ENCODE assay signal across 20 mouse cellular contexts in genomic region chrX:162102802-162103434, GRCm38 (mm10). TPM values are rescaled to one million over a fixed set of nuclear protein-coding genes. Genes with fewer than 3 reads are reported as not detected.
DNase-seq lines count a peak whose midpoint lies in the region; ATAC-seq and TF ChIP-seq lines count a peak whose summit lies in the region.
"Had no signal": no experiment of that assay in that cellular context is flagged by ENCODE, and none has a peak within 500 bp of the region (broad histone marks: within the 10 kb centered on the region; RNA-seq: fewer than 3 reads in every experiment).

No protein-coding gene starts in this region.

- no peaks in the 10 kb centered on the region for H3K4me1 ChIP-seq in kidney, postnatal 0 days (replicated peaks; ENCODE audit: insufficient read depth, low read length)
- H3K4me1 ChIP-seq in kidney, embryonic 14.5 days (ENCODE audit: control insufficient read depth, insufficient read depth, low read length): no peaks in the 10 kb centered on the region
- H3K4me1 ChIP-seq in intestine, embryonic 16.5 days (ENCODE audit: control insufficient read depth, insufficient read depth, low read length): no peaks in the 10 kb centered on the region
- peaks cover 5% of the 10 kb centered on the region; the same call in 1 of the 2 replicates for H3K4me1 ChIP-seq in lung, embryonic 16.5 days (replicated peaks; ENCODE audit: control insufficient read depth, insufficient read depth, low read length)
- no peaks in the 10 kb centered on the region for H3K4me1 ChIP-seq in stomach, postnatal 0 days (replicated peaks; ENCODE audit: control insufficient read depth, insufficient read depth)
- H3K4me1 ChIP-seq in hindbrain, embryonic 14.5 days (replicated peaks; ENCODE audit: control insufficient read depth, insufficient read depth, low read length): no peaks in the 10 kb centered on the region
- H3K4me1 ChIP-seq: embryonic facial prominence, embryonic 10.5 days; hindbrain, embryonic 13.5 days; limb, embryonic 12.5 days; midbrain, embryonic 12.5 days; neural tube, embryonic 12.5 days had no signal

- H3K27ac ChIP-seq in kidney, postnatal 0 days: no peak overlapping the region
- no peak overlapping the region for H3K27ac ChIP-seq in kidney, embryonic 14.5 days (ENCODE audit: low read depth, low read length)
- H3K27ac ChIP-seq in intestine, embryonic 16.5 days (ENCODE audit: low read length): no peak overlapping the region
- H3K27ac ChIP-seq in lung, embryonic 16.5 days (ENCODE audit: low read length): no peak overlapping the region; the same call in 1 of the 2 replicates
- no peak overlapping the region for H3K27ac ChIP-seq in stomach, postnatal 0 days (replicated peaks)
- H3K27ac ChIP-seq in hindbrain, embryonic 14.5 days: no peak overlapping the region
- H3K27ac ChIP-seq: embryonic facial prominence, embryonic 10.5 days; forebrain, embryonic 13.5 days; heart, embryonic 13.5 days; hindbrain, embryonic 13.5 days; limb, embryonic 12.5 days; liver, embryonic 14.5 days; midbrain, embryonic 12.5 days; neural tube, embryonic 12.5 days had no signal

- H3K36me3 ChIP-seq in kidney, postnatal 0 days (ENCODE audit: insufficient read depth, low read length): no peaks in the 10 kb centered on the region
- no peaks in the 10 kb centered on the region for H3K36me3 ChIP-seq in kidney, embryonic 14.5 days (ENCODE audit: control insufficient read depth, insufficient read depth, low read length)
- H3K36me3 ChIP-seq in intestine, embryonic 16.5 days (ENCODE audit: control insufficient read depth, insufficient read depth, low read length): no peaks in the 10 kb centered on the region
- H3K36me3 ChIP-seq in lung, embryonic 16.5 days (ENCODE audit: control insufficient read depth, insufficient read depth, low read length): no peaks in the 10 kb centered on the region
- no peaks in the 10 kb centered on the region for H3K36me3 ChIP-seq in stomach, postnatal 0 days (ENCODE audit: control insufficient read depth, insufficient read depth, low read length)
- H3K36me3 ChIP-seq in hindbrain, embryonic 14.5 days (replicated peaks; ENCODE audit: control insufficient read depth, insufficient read depth): no peaks in the 10 kb centered on the region
- H3K36me3 ChIP-seq: embryonic facial prominence, embryonic 10.5 days; heart, embryonic 13.5 days; hindbrain, embryonic 13.5 days; limb, embryonic 12.5 days; midbrain, embryonic 12.5 days; neural tube, embryonic 12.5 days had no signal

- no peak overlapping the region for H3K4me3 ChIP-seq in kidney, postnatal 0 days (replicated peaks; ENCODE audit: low read depth, low read length)
- H3K4me3 ChIP-seq in kidney, embryonic 14.5 days (ENCODE audit: low read length): no peak overlapping the region
- H3K4me3 ChIP-seq in intestine, embryonic 16.5 days (ENCODE audit: low read length): no peak overlapping the region
- H3K4me3 ChIP-seq in lung, embryonic 16.5 days (ENCODE audit: low read length): no peak overlapping the region
- no peak overlapping the region for H3K4me3 ChIP-seq in stomach, postnatal 0 days (ENCODE audit: low read depth, low read length)
- H3K4me3 ChIP-seq in hindbrain, embryonic 14.5 days (replicated peaks; ENCODE audit: low read length): no peak overlapping the region
- H3K4me3 ChIP-seq: embryonic facial prominence, embryonic 10.5 days; forebrain, embryonic 13.5 days; heart, embryonic 13.5 days; hindbrain, embryonic 13.5 days; limb, embryonic 12.5 days; midbrain, embryonic 12.5 days; neural tube, embryonic 12.5 days had no signal

- ATAC-seq in kidney, postnatal 0 days (replicated peaks; ENCODE audit: low FRiP score, low read depth): no peak
- no peak for ATAC-seq in kidney, embryonic 14.5 days (ENCODE audit: low FRiP score, low TSS enrichment)
- ATAC-seq in intestine, embryonic 16.5 days: peak; percentile 87
- ATAC-seq in lung, embryonic 16.5 days (ENCODE audit: low read depth): peak; percentile 69
- ATAC-seq in stomach, postnatal 0 days (ENCODE audit: low FRiP score, low TSS enrichment): 0 out of 2 replicates have a peak, but pooled peaks have one; percentile 51
- ATAC-seq in hindbrain, embryonic 14.5 days (ENCODE audit: low FRiP score): no peak
- ATAC-seq: forebrain, embryonic 13.5 days had no signal

- TF ChIP-seq EP300 in stomach, postnatal 0 days (optimal IDR thresholded peaks at IDR 0.05): no peak

- H3K4me2 ChIP-seq in kidney, postnatal 0 days (ENCODE audit: low read length): no peak overlapping the region
- H3K4me2 ChIP-seq in kidney, embryonic 14.5 days (replicated peaks; ENCODE audit: low read depth, low read length): no peak overlapping the region
- no peak overlapping the region for H3K4me2 ChIP-seq in intestine, embryonic 16.5 days (ENCODE audit: low read depth, low read length)
- no peak overlapping the region for H3K4me2 ChIP-seq in lung, embryonic 16.5 days (ENCODE audit: low read depth, low read length)
- no peak overlapping the region for H3K4me2 ChIP-seq in stomach, postnatal 0 days (replicated peaks; ENCODE audit: low read depth)
- no peak overlapping the region for H3K4me2 ChIP-seq in hindbrain, embryonic 14.5 days (replicated peaks)
- H3K4me2 ChIP-seq: forebrain, embryonic 13.5 days; heart, embryonic 13.5 days; hindbrain, embryonic 13.5 days; limb, embryonic 12.5 days; midbrain, embryonic 12.5 days; neural tube, embryonic 12.5 days had no signal

- TF ChIP-seq CTCF in kidney, postnatal 0 days (IDR thresholded peaks at IDR 0.05; ENCODE audit: low read depth): no peak
- no peak for TF ChIP-seq CTCF in stomach, postnatal 0 days (IDR thresholded peaks at IDR 0.05; ENCODE audit: low read depth)

- H3K27me3 ChIP-seq in kidney, postnatal 0 days (ENCODE audit: insufficient read depth, low read length): no peaks in the 10 kb centered on the region
- peaks cover 7% of the 10 kb centered on the region; the same call in 1 of the 2 replicates for H3K27me3 ChIP-seq in kidney, embryonic 14.5 days (ENCODE audit: control insufficient read depth, insufficient read depth, low read length)
- peaks cover 3% of the 10 kb centered on the region; the same call in 1 of the 2 replicates for H3K27me3 ChIP-seq in intestine, embryonic 16.5 days (replicated peaks; ENCODE audit: control insufficient read depth, insufficient read depth, low read length)
- H3K27me3 ChIP-seq in lung, embryonic 16.5 days (ENCODE audit: control insufficient read depth, insufficient read depth, low read depth, low read length): no peaks in the 10 kb centered on the region; the same call in none of the 2 replicates
- no peaks in the 10 kb centered on the region for H3K27me3 ChIP-seq in stomach, postnatal 0 days (ENCODE audit: control insufficient read depth, insufficient read depth, low read length)
- H3K27me3 ChIP-seq in hindbrain, embryonic 14.5 days (ENCODE audit: control insufficient read depth, insufficient read depth, low read length): peaks cover 39% of the 10 kb centered on the region; the same call in 1 of the 2 replicates

- H3K9me3 ChIP-seq in kidney, postnatal 0 days (replicated peaks; ENCODE audit: low read length): no peaks in the 10 kb centered on the region
- H3K9me3 ChIP-seq in kidney, embryonic 14.5 days (ENCODE audit: control insufficient read depth, low read length): no peaks in the 10 kb centered on the region
- H3K9me3 ChIP-seq in intestine, embryonic 16.5 days (ENCODE audit: control insufficient read depth, low read length): no peaks in the 10 kb centered on the region
- H3K9me3 ChIP-seq in lung, embryonic 16.5 days (ENCODE audit: control insufficient read depth, low read length): no peaks in the 10 kb centered on the region
- H3K9me3 ChIP-seq in stomach, postnatal 0 days (ENCODE audit: control insufficient read depth, low read length): no peaks in the 10 kb centered on the region
- no peaks in the 10 kb centered on the region for H3K9me3 ChIP-seq in hindbrain, embryonic 14.5 days (ENCODE audit: control insufficient read depth, low read length)
- H3K9me3 ChIP-seq: embryonic facial prominence, embryonic 10.5 days; forebrain, embryonic 13.5 days; heart, embryonic 13.5 days; hindbrain, embryonic 13.5 days; limb, embryonic 12.5 days; midbrain, embryonic 12.5 days; neural tube, embryonic 12.5 days had no signal

- DNase-seq in kidney, postnatal 0 days (ENCODE audit: low spot score): peak; percentile 29
- DNase-seq in stomach, postnatal 0 days (ENCODE audit: low spot score): no peak
- DNase-seq in hindbrain, embryonic 14.5 days (ENCODE audit: low spot score): no peak
- DNase-seq in right cerebral cortex, postnatal 25 days: no peak
- DNase-seq: B cell, adult 2 months; cerebellum, adult 8-10 months; gastrocnemius, postnatal 10 days; heart, adult 11 months; thymus, postnatal 25 days had no signal

- no peak overlapping the region for H3K9ac ChIP-seq in kidney, postnatal 0 days (ENCODE audit: low read depth, low read length)
- no peak overlapping the region for H3K9ac ChIP-seq in kidney, embryonic 14.5 days (ENCODE audit: low read depth, low read length)
- H3K9ac ChIP-seq in intestine, embryonic 16.5 days (ENCODE audit: low read depth, low read length): no peak overlapping the region
- H3K9ac ChIP-seq in lung, embryonic 16.5 days (ENCODE audit: low read length): no peak overlapping the region
- H3K9ac ChIP-seq in stomach, postnatal 0 days (ENCODE audit: low read length): no peak overlapping the region
- H3K9ac ChIP-seq in hindbrain, embryonic 14.5 days: no peak overlapping the region
- H3K9ac ChIP-seq: forebrain, embryonic 13.5 days; heart, embryonic 13.5 days; hindbrain, embryonic 13.5 days; limb, embryonic 12.5 days; liver, embryonic 14.5 days; midbrain, embryonic 12.5 days; neural tube, embryonic 12.5 days had no signal

- WGBS in kidney, postnatal 0 days: 47% methylated on average over 3 of the region's 3 CpGs
- WGBS in kidney, embryonic 14.5 days: 48% methylated on average over 3 of the region's 3 CpGs
- WGBS in intestine, embryonic 16.5 days: 38% methylated on average over 3 of the region's 3 CpGs
- WGBS in lung, embryonic 16.5 days: 34% methylated on average over 3 of the region's 3 CpGs
- WGBS in stomach, postnatal 0 days: 36% methylated on average over 3 of the region's 3 CpGs
- WGBS in hindbrain, embryonic 14.5 days: 89% methylated on average over 3 of the region's 3 CpGs

RNA-seq across cellular contexts. Expression of gene Nhs, which starts 56.6 kb away (rescaled TPM):
- 2.7 and 2.8 TPM in 2 replicates for polyA plus RNA-seq in kidney, postnatal 0 days (2015; fragmentation: Nextera tagmentation; extraction: Ambion mirVana)
- polyA plus RNA-seq in kidney, embryonic 14.5 days (2014; fragmentation: Nextera tagmentation; extraction: Ambion mirVana): 3.6 TPM in 2 replicates
- polyA plus RNA-seq in intestine, embryonic 16.5 days (2015; fragmentation: Nextera tagmentation; extraction: Ambion mirVana): 0.72 and 0.89 TPM in 2 replicates
- polyA plus RNA-seq in lung, embryonic 16.5 days (2015; fragmentation: Nextera tagmentation; extraction: Ambion mirVana): 1.0 and 1.1 TPM in 2 replicates
- 0.52 and 0.57 TPM in 2 replicates for polyA plus RNA-seq in stomach, postnatal 0 days (2015; fragmentation: Nextera tagmentation; extraction: Ambion mirVana)
- 4.3 and 4.4 TPM in 2 replicates for polyA plus RNA-seq in hindbrain, embryonic 14.5 days (2014; fragmentation: Nextera tagmentation; extraction: Ambion mirVana)

Comparison
In these comparisons a context has a peak if more than half of its experiments do, and no peak if none do; other contexts are left out.
1. ATAC-seq: peak in intestine, embryonic 16.5 days (single experiment), lung, embryonic 16.5 days (single experiment) and stomach, postnatal 0 days (single experiment); none in kidney, postnatal 0 days (single experiment), kidney, embryonic 14.5 days (single experiment) and hindbrain, embryonic 14.5 days (single experiment).